Mouse (Mus musculus): ENCODE results near the gene Car2. TPM values are rescaled to one million over a fixed set of nuclear protein-coding genes. Genes with fewer than 3 reads are reported as not detected.
A peak's percentile ranks its signal among the peaks of the same experiment; 100 is the strongest.

The Car2 gene
- polyA plus RNA-seq (2017; shearing (Covaris generic)), result 10 to 100 TPM in 1 of 2 experiments, 1 to 10 TPM in 1; 4.1 to 19.6 TPM

DNA sequence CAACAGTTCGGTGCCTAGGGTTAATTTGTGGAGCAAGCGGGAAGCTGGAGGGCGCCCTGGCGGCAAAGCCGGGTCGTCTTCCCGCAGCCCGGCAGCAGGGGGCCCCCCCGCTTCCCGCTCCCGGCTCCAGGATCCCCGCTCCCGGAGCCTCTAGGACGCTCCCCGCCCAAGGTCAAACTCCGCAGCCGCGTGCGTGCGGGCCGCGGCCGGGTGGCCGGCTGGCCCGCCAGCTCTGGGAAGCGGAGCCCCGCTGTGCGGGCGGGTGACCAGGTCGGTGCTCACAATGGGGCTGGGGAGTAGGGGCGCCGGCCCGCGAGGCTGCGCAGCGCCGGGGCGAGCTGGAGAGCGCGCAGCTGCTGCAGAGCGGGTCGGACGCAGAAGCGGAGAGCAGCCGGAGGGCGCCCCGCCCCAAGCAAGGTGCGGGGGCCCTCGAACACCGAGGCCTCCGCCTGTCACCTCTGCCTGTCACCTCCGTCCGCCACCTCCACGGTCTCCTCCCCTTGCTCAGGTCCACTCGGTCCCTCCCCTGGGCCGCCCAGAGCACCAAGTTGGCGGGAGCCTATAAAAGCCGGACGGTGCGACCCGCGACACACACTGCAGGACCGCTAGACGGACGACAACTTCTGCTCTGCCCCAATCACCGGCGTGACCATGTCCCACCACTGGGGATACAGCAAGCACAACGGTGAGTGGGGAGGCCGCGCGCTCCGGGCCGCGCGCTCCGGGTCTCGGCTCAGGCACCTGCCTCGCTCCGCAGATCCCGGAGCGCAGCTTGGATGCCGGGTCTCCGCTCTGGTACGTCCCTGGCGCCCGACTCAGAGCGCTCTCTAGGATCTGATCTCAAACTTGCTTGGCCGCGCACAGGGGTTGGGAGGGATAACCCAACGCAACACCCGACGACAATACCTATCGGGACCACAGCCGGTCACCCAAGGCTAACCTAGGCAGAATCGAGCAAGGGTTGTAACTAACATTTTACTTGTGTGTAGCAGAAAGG lies at the start of gene Car2:
Gene Car2 (plus strand): TSS at position 172 of the 997 bp plus-strand sequence.
- ATAC-seq, result peak; percentile 59

GRCm38 (mm10) chr3:14838936-14839335 lies 47.1 kb upstream of the Car2 start:
- no peak for ATAC-seq

DNA sequence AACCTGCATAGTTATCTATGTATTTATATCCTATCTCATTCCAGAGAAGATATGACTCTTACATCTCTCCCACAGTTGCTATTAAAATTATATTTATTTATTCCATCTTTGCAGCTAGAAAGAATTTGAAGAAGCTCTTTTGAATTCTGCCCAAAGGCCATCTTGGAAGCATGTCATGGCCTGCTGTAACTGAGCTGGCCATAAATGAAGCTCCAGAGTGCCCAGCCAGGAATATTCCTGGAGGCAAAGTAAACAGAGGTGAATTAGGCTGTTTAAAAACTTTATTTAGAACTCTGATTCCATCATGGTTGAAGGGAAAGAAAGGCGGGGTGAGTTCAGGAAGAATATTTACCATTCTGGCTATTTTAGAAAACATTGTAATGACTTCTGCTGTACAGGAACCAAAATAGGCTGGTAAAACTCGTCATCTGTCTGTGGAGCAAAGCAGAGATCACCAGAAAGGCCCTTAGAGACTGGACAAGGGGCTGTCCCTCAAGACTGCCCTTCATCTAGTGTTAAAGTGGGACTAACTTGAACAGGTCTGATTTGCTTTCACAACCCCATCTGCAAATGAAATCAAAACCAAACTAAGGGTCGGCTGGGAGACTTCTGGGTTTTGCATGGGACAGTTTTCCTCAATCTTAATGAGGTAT lies 46.5 kb upstream of the Car2 start:
- no peak for ATAC-seq

DNA sequence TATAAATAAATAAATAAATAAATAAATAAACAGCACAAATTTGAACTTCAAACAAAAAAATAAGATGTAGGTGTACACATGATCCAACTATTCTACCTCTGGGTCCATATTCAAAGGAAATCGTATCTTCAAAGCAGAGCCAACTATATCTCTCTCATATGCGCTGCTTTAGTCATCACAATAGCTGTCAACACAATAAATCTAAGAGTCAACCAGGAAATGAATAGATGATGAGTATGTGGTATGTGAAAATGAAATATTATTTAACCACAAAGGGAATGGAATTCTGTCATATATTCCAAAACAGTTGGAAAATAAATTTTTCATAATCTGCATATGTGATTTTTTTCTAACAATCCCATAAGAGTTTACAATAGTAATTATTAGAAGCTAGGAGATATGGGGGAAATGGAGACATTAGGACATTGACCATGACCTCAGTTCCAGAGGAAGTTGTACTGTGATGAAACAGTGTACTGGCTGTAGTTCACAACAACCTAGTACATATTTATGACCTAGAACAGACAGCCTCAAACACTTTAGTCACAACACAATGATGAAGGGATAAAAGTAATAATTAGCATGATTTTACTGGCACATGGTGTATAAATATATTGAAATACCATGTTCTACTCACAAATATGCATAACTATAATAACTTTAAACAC lies 37.4 kb upstream of the Car2 start:
- no peak for ATAC-seq

- no peak for ATAC-seq
Measured at GRCm38 (mm10) chr3:14853966-14854365, 32.1 kb upstream of the Car2 start.

DNA sequence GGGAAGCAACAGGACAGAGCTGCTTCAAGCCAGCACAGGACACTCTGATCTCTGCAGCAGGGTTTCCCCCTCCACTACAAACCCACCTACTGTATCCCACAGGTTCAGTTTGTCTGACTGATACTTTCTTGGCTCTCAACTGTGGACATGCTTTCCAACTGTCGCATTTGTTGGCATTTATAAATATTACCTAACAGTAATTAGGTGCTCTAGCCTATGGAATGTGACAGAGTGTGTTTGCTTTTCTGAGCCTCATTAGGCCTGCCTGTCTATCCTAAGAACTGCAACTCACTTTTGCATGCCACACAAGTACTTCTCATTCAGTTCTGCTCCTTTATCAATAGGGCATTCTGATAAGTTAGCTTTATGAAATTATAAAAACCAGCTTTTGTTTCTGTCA lies 31.6 kb upstream of the Car2 start:
- no peak for ATAC-seq

- no peak for ATAC-seq
Measured at GRCm38 (mm10) chr3:14857874-14858273, 28.2 kb upstream of the Car2 start.

- no peak for ATAC-seq
Measured at GRCm38 (mm10) chr3:14860291-14860690, 25.8 kb upstream of the Car2 start.

DNA sequence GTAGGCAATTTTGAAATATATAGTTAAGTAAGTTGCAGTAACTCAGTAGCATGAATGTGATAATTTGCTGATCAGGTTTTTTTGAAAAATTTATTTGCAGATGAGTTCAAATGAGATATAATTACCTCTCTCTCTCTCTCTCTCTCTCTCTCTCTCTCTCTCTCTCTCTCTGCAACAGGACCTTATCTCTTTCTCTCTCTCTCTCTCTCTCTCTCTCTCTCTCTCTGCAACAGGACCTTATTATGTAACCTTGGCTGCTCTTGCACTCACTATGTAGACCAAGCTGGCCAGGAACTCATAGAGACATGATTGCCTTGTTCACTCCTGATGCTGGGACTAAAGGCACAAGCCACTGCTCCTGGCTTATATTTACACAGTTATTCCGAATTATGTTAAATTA lies 24.9 kb upstream of the Car2 start:
- ATAC-seq, result no peak

GRCm38 (mm10) chr3:14861787-14862186 lies 24.3 kb upstream of the Car2 start:
- no peak for ATAC-seq

DNA sequence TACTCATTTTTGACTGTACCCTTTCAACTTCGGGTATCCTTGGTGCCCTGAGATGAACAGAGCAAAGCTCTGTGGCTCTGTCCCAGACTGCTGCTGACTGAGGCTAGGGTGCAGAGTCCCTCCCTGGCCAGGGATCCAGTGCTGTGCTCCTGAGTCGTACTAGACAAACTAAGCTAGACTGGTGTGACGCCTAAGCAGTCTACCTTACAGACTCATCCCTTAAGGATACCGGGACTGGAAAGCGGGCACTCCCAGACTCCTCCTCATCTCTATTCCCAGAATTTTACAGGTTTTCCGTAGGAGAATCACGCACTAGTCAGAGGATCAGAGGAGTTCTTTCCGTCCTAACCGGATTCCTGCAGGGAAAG lies 23.4 kb upstream of the Car2 start:
- no peak for ATAC-seq

GRCm38 (mm10) chr3:14863022-14863711 lies 22.9 kb upstream of the Car2 start, which contains the start of gene Car3:
Gene Car3, plus strand, starts transcription at chr3:14863512.
- ATAC-seq, result no peak

GRCm38 (mm10) chr3:14863922-14864321 lies 22.2 kb upstream of the Car2 start:
- ATAC-seq, result no peak

GRCm38 (mm10) chr3:14865941-14866340 lies 20.1 kb upstream of the Car2 start:
- ATAC-seq, result no peak

DNA sequence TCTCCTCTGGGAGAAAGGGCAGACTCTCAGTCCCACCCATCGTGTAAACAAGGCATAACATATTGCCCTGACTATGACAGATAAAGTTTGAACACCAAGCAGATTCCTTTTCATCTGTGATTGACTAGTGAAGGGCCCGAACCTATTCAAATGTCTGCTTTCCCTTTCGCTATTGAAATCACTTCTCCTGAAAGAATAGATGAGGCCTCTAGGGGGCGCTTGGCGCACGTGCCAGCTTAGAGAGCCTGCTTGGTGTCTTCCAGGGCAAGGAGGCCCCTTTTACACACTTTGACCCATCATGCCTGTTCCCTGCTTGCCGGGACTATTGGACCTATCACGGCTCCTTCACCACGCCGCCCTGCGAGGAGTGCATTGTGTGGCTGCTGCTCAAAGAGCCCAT lies 16.3 kb upstream of the Car2 start:
- peak; percentile 94 for ATAC-seq

GRCm38 (mm10) chr3:14870528-14870927 lies 15.5 kb upstream of the Car2 start:
- no peak for ATAC-seq

DNA sequence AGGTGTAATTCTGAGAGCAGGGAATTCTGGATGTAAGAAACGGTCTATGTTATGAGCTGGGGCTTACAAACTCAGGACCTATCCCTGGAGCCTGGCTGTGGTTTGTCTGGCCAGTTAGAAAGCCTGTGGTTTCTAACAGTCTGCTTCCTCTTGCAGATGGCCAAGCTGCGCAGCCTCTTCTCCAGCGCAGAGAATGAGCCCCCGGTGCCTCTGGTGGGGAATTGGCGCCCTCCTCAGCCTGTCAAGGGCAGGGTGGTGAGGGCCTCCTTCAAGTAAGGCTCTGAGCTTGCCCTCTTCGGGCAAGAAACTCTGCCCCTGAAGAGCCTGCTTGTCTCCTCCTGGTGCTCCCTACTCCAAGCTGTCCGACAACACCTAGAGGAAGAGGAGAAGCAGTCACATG lies 14.7 kb upstream of the Car2 start:
- ATAC-seq, result no peak

DNA sequence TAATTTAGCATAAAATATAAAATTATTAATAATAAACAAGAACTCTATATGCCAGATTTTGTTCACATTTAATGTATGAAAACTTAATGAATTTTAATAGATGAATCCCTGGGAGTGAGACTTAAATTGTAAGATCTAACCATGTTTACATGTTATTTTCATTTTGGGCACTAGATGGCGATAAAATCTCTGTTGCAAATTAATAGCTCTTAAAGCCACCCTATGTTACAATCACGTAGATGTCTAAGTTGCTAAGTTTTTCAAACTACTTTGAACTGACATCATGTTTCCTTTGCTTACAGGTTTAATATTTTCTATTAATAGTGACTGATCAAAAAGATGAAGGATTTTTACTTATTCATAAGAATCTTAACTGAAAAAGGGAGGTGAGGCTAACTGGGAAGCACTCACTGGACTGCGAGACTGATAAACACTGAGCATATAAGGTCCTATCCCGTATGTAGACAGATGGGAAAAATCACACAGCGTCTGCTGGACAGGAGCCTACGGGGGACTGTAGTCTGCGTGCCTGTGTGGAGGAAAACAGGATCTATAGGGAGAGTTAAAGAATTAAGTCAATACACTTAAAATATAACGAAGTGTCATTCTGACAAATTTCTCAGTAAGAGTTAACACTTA lies 11.6 kb upstream of the Car2 start:
- ATAC-seq, result peak; percentile 37

GRCm38 (mm10) chr3:14876325-14876918 lies 9.7 kb upstream of the Car2 start:
- no peak for ATAC-seq

- ATAC-seq, result no peak
Measured at GRCm38 (mm10) chr3:14877251-14877909, 8.7 kb upstream of the Car2 start.

DNA sequence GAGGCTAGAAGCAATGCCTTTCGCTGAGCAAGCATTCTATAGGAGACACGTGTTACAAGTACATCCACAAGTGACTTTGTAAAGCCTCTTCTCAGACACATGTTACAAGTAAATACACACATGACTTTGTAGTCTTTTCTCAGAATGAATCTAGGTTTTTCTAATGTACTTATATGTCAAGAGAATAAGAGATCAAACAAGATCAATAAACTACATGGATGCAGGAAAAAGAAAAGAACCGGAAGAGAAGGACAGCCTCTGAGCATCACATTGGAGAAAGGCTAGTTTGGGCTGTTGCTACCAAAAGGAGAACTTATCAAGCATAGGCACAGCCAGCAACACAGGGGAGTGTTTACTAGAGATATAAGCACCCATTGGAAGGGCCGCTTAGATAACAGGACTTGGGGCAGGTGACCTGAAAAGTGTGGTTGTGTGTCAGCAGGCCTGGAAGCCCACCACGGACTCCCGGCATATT lies 7.3 kb upstream of the Car2 start:
- no peak for ATAC-seq
